Mouse (Mus musculus) ES-E14 (cell line): Measurements from ENCODE around the gene Gmppa. TPM values are rescaled to one million over a fixed set of nuclear protein-coding genes. Genes with fewer than 3 reads are reported as not detected.

Experiments used
- DNase-seq: peaks from one replicate; pipeline ENCODE4 v3.0.0-alpha.2; 2013; ENCODE audit warnings: low read depth, low spot score
- H3K27ac ChIP-seq: 2 replicates; pipeline ENCODE4 v1.5.1; 2012; ENCODE audit warnings: low read depth, mild to moderate bottlenecking, low read length, moderate library complexity, mixed read lengths; ENCODE audit not compliant: poor library complexity, insufficient read depth, severe bottlenecking
- H3K36me3 ChIP-seq: 2 replicates; pipeline ENCODE4 v1.6.1; 2012; ENCODE audit warnings: mild to moderate bottlenecking, low read length, moderate library complexity, mixed read lengths; ENCODE audit not compliant: control insufficient read depth, poor library complexity, insufficient read depth, severe bottlenecking
- H3K4me1 ChIP-seq, 2 experiments: fragments of 150-350 bp in 1 of 2; sonication (generic) in 1 of 2; 2 replicates each; pipeline ENCODE4 v1.6.1; 2012; ENCODE audit warnings: low read length in 2 of 2, mild to moderate bottlenecking in 1 of 2, mixed read lengths in 1 of 2; ENCODE audit not compliant: control insufficient read depth in 2 of 2, insufficient read depth in 2 of 2, poor library complexity in 1 of 2
- H3K4me3 ChIP-seq, 2 experiments: fragments of 150-350 bp in 1 of 2; sonication (generic) in 1 of 2; 2 replicates each; pipeline ENCODE4 v1.5.1; 2012; ENCODE audit warnings: low read length in 2 of 2, low read depth in 1 of 2, mild to moderate bottlenecking in 1 of 2, mixed read lengths in 1 of 2; ENCODE audit not compliant: insufficient read depth in 1 of 2, poor library complexity in 1 of 2, severe bottlenecking in 1 of 2
- H3K9ac ChIP-seq: 2 replicates; pipeline ENCODE4 v1.6.1; 2012; ENCODE audit warnings: low read depth, mild to moderate bottlenecking, low read length, mixed read lengths; ENCODE audit not compliant: poor library complexity, insufficient read depth, severe bottlenecking
- H3K9me3 ChIP-seq: fragments of 150-350 bp; sonication (generic); 2 replicates; pipeline ENCODE4 v1.6.1; 2012; ENCODE audit warnings: low read depth, mild to moderate bottlenecking, low read length; ENCODE audit not compliant: control insufficient read depth, insufficient read depth
- CHD2 ChIP-seq: IDR thresholded peaks from 2 replicates; pipeline ENCODE4 v1.6.1; 2014; ENCODE audit warnings: mild to moderate bottlenecking, low read depth, low read length, inconsistent platforms
- HCFC1 ChIP-seq: IDR thresholded peaks from 2 replicates; pipeline ENCODE4 v1.6.1; 2012; ENCODE audit warnings: low read length, inconsistent platforms, borderline replicate concordance; ENCODE audit not compliant: insufficient read depth
- MAFK ChIP-seq: IDR thresholded peaks from 2 replicates; pipeline ENCODE4 v1.6.1; 2014; ENCODE audit warnings: mild to moderate bottlenecking, low read depth, low read length, inconsistent platforms; ENCODE audit not compliant: insufficient read depth
- ZC3H11A ChIP-seq: IDR thresholded peaks from 2 replicates; pipeline ENCODE4 v1.6.1; 2012; ENCODE audit warnings: low read depth, mild to moderate bottlenecking, inconsistent platforms, low read length, borderline replicate concordance
- ZNF384 ChIP-seq: IDR thresholded peaks from 2 replicates; pipeline ENCODE4 v1.6.1; 2012; ENCODE audit warnings: low read depth, low read length, inconsistent platforms
- in situ Hi-C, 2 experiments: fragments of 600-800 bp; cut with MboI; formaldehyde crosslinking; loops; one replicate each; pipeline ENCODE4 v1.15.1; 2025; ENCODE audit warnings: low sequenced_read_pairs in 2 of 2, inconsistent platforms in 1 of 2; ENCODE audit not compliant: unreplicated experiment in 2 of 2
- total RNA-seq: library from RNA; depleted of rRNA; stranded (reverse); fragments of 300-350 nt; gene quantifications from 2 replicates; pipeline ENCODE4 v1.2.3, GENCODE M21; 2012

The Gmppa gene
- total RNA-seq, 1 experiment, result 40.2 TPM

GRCm38 (mm10) chr1:75399755-75400492, 35.8 kb upstream of the Gmppa start:
- no peak overlapping the region for H3K9ac ChIP-seq
- in situ Hi-C loops, result no loop called here
- no peak overlapping the region for H3K4me3 ChIP-seq
- H3K36me3 ChIP-seq, result peaks cover 6% of the 10 kb centered on the region; the same call in 1 of the 2 replicates
- H3K4me1 ChIP-seq, result peaks cover 0 to 27% of the 10 kb centered on the region in 2 experiments; a peak in 3 of 4 replicates
- H3K9me3 ChIP-seq, result no peaks in the 10 kb centered on the region
- TF ChIP-seq CHD2 (no peak), ZNF384 (no peak), HCFC1 (no peak), MAFK (no peak), ZC3H11A (no peak)
- DNase-seq, result no peak
- H3K27ac ChIP-seq, result no peak overlapping the region

DNA sequence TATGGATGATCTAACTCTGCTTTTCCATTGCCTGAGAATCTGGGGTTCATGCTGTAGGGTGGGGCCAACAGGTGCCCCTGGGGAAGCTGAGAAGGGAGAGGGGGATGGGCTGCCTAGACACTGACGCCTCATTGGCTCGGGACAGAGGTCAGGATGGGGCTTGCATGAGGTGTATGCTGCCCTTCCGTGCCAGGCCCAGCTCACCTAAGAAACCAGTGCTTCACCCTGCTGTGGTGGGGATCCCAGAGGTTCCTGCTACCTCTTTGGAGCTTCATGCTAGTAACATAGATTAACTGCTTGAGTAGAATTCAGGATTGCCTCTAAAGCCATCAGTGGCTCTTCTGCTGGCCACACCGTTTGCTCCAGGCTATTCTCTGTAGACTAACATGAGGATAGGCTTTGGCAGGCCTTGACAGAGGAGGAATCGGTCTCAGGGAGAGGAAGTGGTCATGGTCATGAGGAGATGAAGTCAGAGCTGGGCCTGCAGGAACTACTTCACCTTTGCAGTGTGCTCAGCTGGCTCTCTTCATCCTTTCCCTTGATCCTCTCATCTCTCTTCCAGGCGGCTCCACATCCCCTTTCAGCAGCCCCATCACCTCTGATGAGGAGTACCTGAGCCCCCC, 35.1 kb upstream of the Gmppa start:
- no peak overlapping the region for H3K4me3 ChIP-seq
- no peak overlapping the region for H3K27ac ChIP-seq
- TF ChIP-seq MAFK, result no peak
- TF ChIP-seq HCFC1, result no peak
- no peak for TF ChIP-seq CHD2
- in situ Hi-C loops, result no loop called here
- DNase-seq, result no peak
- H3K36me3 ChIP-seq, result peaks cover 6% of the 10 kb centered on the region; the same call in 1 of the 2 replicates
- no peak overlapping the region for H3K9ac ChIP-seq
- no peaks in the 10 kb centered on the region for H3K9me3 ChIP-seq
- H3K4me1 ChIP-seq, result peaks cover 0 to 27% of the 10 kb centered on the region in 2 experiments; a peak in 3 of 4 replicates

DNA sequence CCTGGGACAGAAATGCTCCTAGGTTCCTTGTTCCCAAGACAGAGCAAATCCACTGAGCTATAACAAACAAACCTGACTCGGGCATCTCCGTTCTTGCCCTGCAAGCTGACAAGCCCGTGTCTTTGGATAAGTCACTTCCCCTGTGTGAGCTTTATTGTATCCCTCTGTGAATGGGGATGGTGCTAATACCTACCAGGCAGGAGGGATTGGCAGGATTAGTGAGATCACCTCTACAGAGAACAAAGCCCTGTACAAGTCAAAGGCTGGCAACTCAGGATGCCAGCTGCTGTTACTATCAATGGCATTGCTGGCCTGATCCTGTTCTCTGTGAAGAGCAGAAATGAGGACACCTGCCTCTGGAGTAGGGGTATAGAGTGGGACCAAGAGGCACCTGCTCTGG, 30.2 kb upstream of the Gmppa start:
- in situ Hi-C loops, result no loop called here
- no peak for DNase-seq
- Histone ChIP-seq H3K4me1 (peaks cover 0 to 11% of the 10 kb centered on the region in 2 experiments; a peak in 1 of 4 replicates), H3K9me3 (no peaks in the 10 kb centered on the region), H3K4me3 (no peak overlapping the region), H3K9ac (no peak overlapping the region), H3K36me3 (peaks cover 6% of the 10 kb centered on the region; the same call in 1 of the 2 replicates), H3K27ac (no peak overlapping the region)
- TF ChIP-seq MAFK (no peak), HCFC1 (no peak)

DNA sequence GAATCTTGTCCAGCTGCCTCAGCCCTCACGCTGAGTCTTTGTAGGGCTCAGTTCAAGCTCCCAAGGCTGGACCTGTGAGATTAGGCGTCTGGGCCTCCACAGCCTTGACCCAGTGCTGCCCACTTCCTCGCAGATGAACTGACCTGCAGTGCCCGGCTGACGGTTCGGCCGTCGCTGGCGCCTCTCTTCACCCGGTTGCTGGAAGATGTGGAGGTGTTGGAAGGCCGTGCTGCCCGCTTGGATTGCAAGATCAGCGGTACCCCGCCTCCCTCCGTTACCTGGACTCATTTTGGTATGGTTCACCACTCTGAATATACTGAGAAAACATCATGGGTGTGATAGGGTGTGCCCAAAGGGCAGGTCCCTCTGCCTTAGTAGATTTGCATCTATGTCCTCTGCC, 29.6 kb upstream of the Gmppa start:
- no peak overlapping the region for H3K4me3 ChIP-seq
- no peak overlapping the region for H3K27ac ChIP-seq
- in situ Hi-C loops, result no loop called here
- peaks cover 0 to 11% of the 10 kb centered on the region in 2 experiments; a peak in 1 of 4 replicates for H3K4me1 ChIP-seq
- H3K9ac ChIP-seq, result no peak overlapping the region
- no peak for DNase-seq
- no peaks in the 10 kb centered on the region for H3K9me3 ChIP-seq
- peaks cover 5% of the 10 kb centered on the region; the same call in 1 of the 2 replicates for H3K36me3 ChIP-seq
- TF ChIP-seq CHD2, result no peak
- TF ChIP-seq ZNF384, result no peak
- no peak for TF ChIP-seq MAFK
- TF ChIP-seq ZC3H11A, result no peak
- TF ChIP-seq HCFC1, result no peak

GRCm38 (mm10) chr1:75407056-75407455, 28.7 kb upstream of the Gmppa start:
- peaks cover 0 to 8% of the 10 kb centered on the region in 2 experiments; a peak in 1 of 4 replicates for H3K4me1 ChIP-seq
- no peaks in the 10 kb centered on the region; the same call in 1 of the 2 replicates for H3K36me3 ChIP-seq
- H3K4me3 ChIP-seq, result no peak overlapping the region
- in situ Hi-C loops, result no loop called here
- H3K27ac ChIP-seq, result no peak overlapping the region
- no peak overlapping the region for H3K9ac ChIP-seq
- TF ChIP-seq ZC3H11A (no peak), HCFC1 (no peak), CHD2 (no peak), MAFK (no peak), ZNF384 (no peak)
- DNase-seq, result no peak
- H3K9me3 ChIP-seq, result no peaks in the 10 kb centered on the region
